Mouse (Mus musculus): ENCODE data around the gene Olfr1352.
"Not testable (repeated sequence)": the region's sequence is repeated elsewhere in the genome, so short reads cannot be mapped to it uniquely, and the experiment has no call there.

The Olfr1352 gene

GRCm38 (mm10) chr10:78980750-78981149 lies at the start of gene Olfr1352:
Gene Olfr1352 (plus strand): TSS chr10:78981050.
- DNase-seq, result no peak

- not testable (repeated sequence) for DNase-seq
These were observed 30.5 kb upstream of the Olfr1352 start, which contains the start of gene Olfr8 for GRCm38 (mm10) chr10:78950336-78950735. Gene Olfr8 (plus strand): TSS chr10:78950636.

- not testable (repeated sequence) for DNase-seq
These were observed 17.8 kb upstream of the Olfr1352 start, which contains the start of gene Olfr1353 for GRCm38 (mm10) chr10:78963009-78963408. Gene Olfr1353 (plus strand): TSS chr10:78963309.

- no peak for DNase-seq
These were observed 31.3 kb downstream of the Olfr1352 start, which contains the start of gene Olfr1351 for GRCm38 (mm10) chr10:79012172-79012571. Gene Olfr1351 (plus strand): TSS chr10:79012472.

- no peak for DNase-seq
These were observed 47.6 kb downstream of the Olfr1352 start, which contains the start of gene Olfr57 for GRCm38 (mm10) chr10:79028441-79028840. Gene Olfr57 (plus strand): TSS chr10:79028741.

Measured in cerebellum, adult 9-11 months (tissue).